23 mouse cellular contexts compared by ENCODE assay signal in genomic region chr7:27459640-27460039, GRCm38 (mm10). TPM values are rescaled to one million over a fixed set of nuclear protein-coding genes. Genes with fewer than 3 reads are reported as not detected.
DNase-seq lines count a peak whose midpoint lies in the region; ATAC-seq and TF ChIP-seq lines count a peak whose summit lies in the region.
"Had no signal": no experiment of that assay in that cellular context is flagged by ENCODE, and none has a peak within 500 bp of the region (broad histone marks: within the 10 kb centered on the region; RNA-seq: fewer than 3 reads in every experiment).

No protein-coding gene starts in this region.

- no peak for ATAC-seq in heart, embryonic 13.5 days (ENCODE audit: extremely low read depth, insufficient number of reproducible peaks, low FRiP score, low TSS enrichment)
- peak; percentile 30 for ATAC-seq in liver, embryonic 13.5 days (ENCODE audit: low read depth)
- ATAC-seq in liver, postnatal 0 days, result 0 out of 2 replicates have a peak, but pooled peaks have one; percentile 11
- ATAC-seq: forebrain, embryonic 13.5 days; forebrain, postnatal 0 days; hindbrain, postnatal 0 days had no signal

- H3K27ac ChIP-seq in heart, embryonic 13.5 days (replicated peaks), result no peak overlapping the region
- H3K27ac ChIP-seq in liver, embryonic 13.5 days, result peak overlapping the region; percentile 99
- no peak overlapping the region for H3K27ac ChIP-seq in liver, postnatal 0 days (ENCODE audit: low read depth)
- H3K27ac ChIP-seq: embryonic facial prominence, embryonic 13.5 days; forebrain, embryonic 13.5 days; heart, adult 2 months; hindbrain, embryonic 13.5 days; hindbrain, postnatal 0 days had no signal

- intact Hi-C loops in heart, postnatal 25 days (cut with DNase I), result no loop called here

- no peak for TF ChIP-seq CTCF in liver, postnatal 0 days (IDR thresholded peaks at IDR 0.05; ENCODE audit: low read depth)

- H3K4me2 ChIP-seq in heart, embryonic 13.5 days, result 0 out of 2 replicates have a peak overlapping the region, but pooled peaks have one; percentile 19
- H3K4me2 ChIP-seq in liver, embryonic 13.5 days, result no peak overlapping the region; the same call in 1 of the 2 replicates
- no peak overlapping the region for H3K4me2 ChIP-seq in liver, postnatal 0 days (ENCODE audit: low read depth, low read length)
- H3K4me2 ChIP-seq: embryonic facial prominence, embryonic 13.5 days; forebrain, embryonic 13.5 days; hindbrain, embryonic 13.5 days had no signal

- H3K4me1 ChIP-seq in heart, embryonic 13.5 days, result 0 out of 2 replicates have a peak, but pooled peaks cover under 1% of the 10 kb centered on the region
- H3K4me1 ChIP-seq in liver, embryonic 13.5 days (replicated peaks), result peaks cover 59% of the 10 kb centered on the region
- H3K4me1 ChIP-seq in liver, postnatal 0 days (ENCODE audit: insufficient read depth), result peaks cover 11% of the 10 kb centered on the region
- H3K4me1 ChIP-seq: embryonic facial prominence, embryonic 13.5 days; forebrain, embryonic 13.5 days; hindbrain, embryonic 13.5 days had no signal

- no peak overlapping the region for H3K4me3 ChIP-seq in heart, embryonic 13.5 days
- no peak overlapping the region for H3K4me3 ChIP-seq in liver, embryonic 13.5 days (replicated peaks)
- no peak overlapping the region for H3K4me3 ChIP-seq in liver, postnatal 0 days (ENCODE audit: low read depth, low read length)
- H3K4me3 ChIP-seq: embryonic facial prominence, embryonic 13.5 days; forebrain, embryonic 13.5 days; heart, adult 2 months; hindbrain, embryonic 13.5 days had no signal

- no peak for DNase-seq in heart, postnatal 25 days (ENCODE audit: low spot score)
- no peak for DNase-seq in liver, embryonic 13.5 days
- no peak for DNase-seq in liver, postnatal 0 days
- DNase-seq in ovary, postnatal 36 days (ENCODE audit: low spot score), result no peak
- no peak for DNase-seq in spleen, postnatal 4 days (ENCODE audit: low spot score in 2 of 2)
- no peak for DNase-seq in kidney, postnatal 4 days
- DNase-seq: adrenal gland, adult 8-10 months; adrenal gland, postnatal 36 days; cerebellum, adult 11 months; cerebellum, adult 9-10 months; cerebellum, postnatal 36 days; forebrain, postnatal 0 days; gastrocnemius, postnatal 14 days; heart, adult 2 months; heart, postnatal 10 days had no signal

- H3K9ac ChIP-seq in heart, embryonic 13.5 days, result no peak overlapping the region
- H3K9ac ChIP-seq in liver, embryonic 13.5 days, result 0 out of 2 replicates have a peak overlapping the region, but pooled peaks have one; percentile 26
- H3K9ac ChIP-seq in liver, postnatal 0 days (replicated peaks), result no peak overlapping the region
- H3K9ac ChIP-seq: embryonic facial prominence, embryonic 13.5 days; forebrain, embryonic 13.5 days; forebrain, postnatal 0 days; hindbrain, embryonic 13.5 days had no signal

- peaks cover 12% of the 10 kb centered on the region; the same call in 1 of the 2 replicates for H3K36me3 ChIP-seq in heart, embryonic 13.5 days
- H3K36me3 ChIP-seq in liver, embryonic 13.5 days, result peaks cover 99% of the 10 kb centered on the region
- peaks cover 61% of the 10 kb centered on the region for H3K36me3 ChIP-seq in liver, postnatal 0 days (replicated peaks; ENCODE audit: insufficient read depth, low read length)
- H3K36me3 ChIP-seq: hindbrain, embryonic 13.5 days had no signal

- TF ChIP-seq EP300 in liver, postnatal 0 days (IDR thresholded peaks at IDR 0.05; ENCODE audit: low read depth), result peak; percentile 42; the same call in 1 of the 2 replicates

- no peaks in the 10 kb centered on the region for H3K9me3 ChIP-seq in heart, embryonic 13.5 days
- no peaks in the 10 kb centered on the region for H3K9me3 ChIP-seq in liver, embryonic 13.5 days (replicated peaks)
- no peaks in the 10 kb centered on the region for H3K9me3 ChIP-seq in liver, postnatal 0 days (ENCODE audit: low read length)
- H3K9me3 ChIP-seq: embryonic facial prominence, embryonic 13.5 days; forebrain, embryonic 13.5 days; hindbrain, embryonic 13.5 days had no signal

- WGBS in heart, embryonic 13.5 days, result 46% methylated on average over 5 of the region's 5 CpGs
- 33% methylated on average over 5 of the region's 5 CpGs for WGBS in liver, embryonic 13.5 days (ENCODE audit: insufficient replicate concordance)
- 64% methylated on average over 5 of the region's 5 CpGs for WGBS in liver, postnatal 0 days (ENCODE audit: insufficient replicate concordance)

- H3K27me3 ChIP-seq in heart, embryonic 13.5 days (replicated peaks), result no peaks in the 10 kb centered on the region
- no peaks in the 10 kb centered on the region for H3K27me3 ChIP-seq in liver, embryonic 13.5 days
- H3K27me3 ChIP-seq in liver, postnatal 0 days (ENCODE audit: insufficient read depth, low read length), result no peaks in the 10 kb centered on the region
- H3K27me3 ChIP-seq: CH12.LX; embryonic facial prominence, embryonic 13.5 days; forebrain, embryonic 13.5 days; hindbrain, embryonic 13.5 days had no signal

RNA-seq across cellular contexts. Expression of gene Blvrb, which starts 11.9 kb away (rescaled TPM):
- 84.7 and 89.0 TPM in 2 replicates for polyA plus RNA-seq in heart, embryonic 13.5 days (2015; fragmentation: Nextera tagmentation; extraction: Ambion mirVana)
- total RNA-seq in heart, postnatal 25 days (2021), result 10 to 100 TPM; 30.1 to 30.5 TPM
- 831 and 956 TPM in 2 replicates for polyA plus RNA-seq in liver, embryonic 13.5 days (2015; fragmentation: Nextera tagmentation; extraction: Ambion mirVana)
- 372 and 407 TPM in 2 replicates for polyA plus RNA-seq in liver, postnatal 0 days (2015; fragmentation: Nextera tagmentation; extraction: Ambion mirVana)

RNA-seq across cellular contexts. Expression of gene Sptbn4, which starts 12.2 kb away (rescaled TPM):
- polyA plus RNA-seq in heart, embryonic 13.5 days (2015; fragmentation: Nextera tagmentation; extraction: Ambion mirVana), result 0.13 and 0.23 TPM in 2 replicates
- under 1 TPM; 0.08 to 0.42 TPM for total RNA-seq in heart, postnatal 25 days (2021)
- polyA plus RNA-seq in liver, embryonic 13.5 days (2015; fragmentation: Nextera tagmentation; extraction: Ambion mirVana), result 0.07 and 0.10 TPM in 2 replicates
- 0.02 and 0.18 TPM in 2 replicates for polyA plus RNA-seq in liver, postnatal 0 days (2015; fragmentation: Nextera tagmentation; extraction: Ambion mirVana)
- total RNA-seq: gastrocnemius, adult 18-20 months; hematopoietic stem cell, adult 5-6 weeks had no signal

RNA-seq across cellular contexts. Expression of gene Sertad3, which starts 13.9 kb away (rescaled TPM):
- 21.1 and 23.2 TPM in 2 replicates for polyA plus RNA-seq in heart, embryonic 13.5 days (2015; fragmentation: Nextera tagmentation; extraction: Ambion mirVana)
- 1 to 10 TPM; 6.4 to 8.0 TPM for total RNA-seq in heart, postnatal 25 days (2021)
- polyA plus RNA-seq in liver, embryonic 13.5 days (2015; fragmentation: Nextera tagmentation; extraction: Ambion mirVana), result 31.4 and 31.7 TPM in 2 replicates
- 16.2 and 17.0 TPM in 2 replicates for polyA plus RNA-seq in liver, postnatal 0 days (2015; fragmentation: Nextera tagmentation; extraction: Ambion mirVana)

RNA-seq across cellular contexts. Expression of gene Sertad1, which starts 27.1 kb away (rescaled TPM):
- polyA plus RNA-seq in heart, embryonic 13.5 days (2015; fragmentation: Nextera tagmentation; extraction: Ambion mirVana), result 32.3 and 37.1 TPM in 2 replicates
- 10 to 100 TPM in 1 of 2 experiments, 1 to 10 TPM in 1; 7.9 to 13.0 TPM for total RNA-seq in heart, postnatal 25 days (2021)
- polyA plus RNA-seq in liver, embryonic 13.5 days (2015; fragmentation: Nextera tagmentation; extraction: Ambion mirVana), result 20.7 and 21.7 TPM in 2 replicates
- polyA plus RNA-seq in liver, postnatal 0 days (2015; fragmentation: Nextera tagmentation; extraction: Ambion mirVana), result 18.3 and 18.5 TPM in 2 replicates

RNA-seq across cellular contexts. Expression of gene Prx, which starts 39.5 kb away (rescaled TPM):
- 2.0 and 2.1 TPM in 2 replicates for polyA plus RNA-seq in heart, embryonic 13.5 days (2015; fragmentation: Nextera tagmentation; extraction: Ambion mirVana)
- total RNA-seq in heart, postnatal 25 days (2021), result 1 to 10 TPM; 1.2 to 1.6 TPM
- polyA plus RNA-seq in liver, embryonic 13.5 days (2015; fragmentation: Nextera tagmentation; extraction: Ambion mirVana), result 0.78 and 0.88 TPM in 2 replicates
- 0.25 and 0.28 TPM in 2 replicates for polyA plus RNA-seq in liver, postnatal 0 days (2015; fragmentation: Nextera tagmentation; extraction: Ambion mirVana)
